8 mouse cellular contexts compared by ENCODE assay signal in genomic region chr12:83764044-83764365, GRCm38 (mm10). TPM values are rescaled to one million over a fixed set of nuclear protein-coding genes. Genes with fewer than 3 reads are reported as not detected.
DNase-seq lines count a peak whose midpoint lies in the region; ATAC-seq and TF ChIP-seq lines count a peak whose summit lies in the region.

No protein-coding gene starts in this region.

- H3K36me3 ChIP-seq in embryonic facial prominence, embryonic 11.5 days (replicated peaks; ENCODE audit: control insufficient read depth, insufficient read depth, low read depth, low read length), result no peaks in the 10 kb centered on the region
- H3K36me3 ChIP-seq in kidney, adult 2 months (ENCODE audit: control insufficient read depth, insufficient read depth, low read length), result no peaks in the 10 kb centered on the region
- no peaks in the 10 kb centered on the region for H3K36me3 ChIP-seq in midbrain, embryonic 15.5 days (replicated peaks)

- H3K27ac ChIP-seq in layer of hippocampus, adult 2 months, result no peak overlapping the region
- H3K27ac ChIP-seq in embryonic facial prominence, embryonic 11.5 days (replicated peaks; ENCODE audit: low read depth, low read length), result no peak overlapping the region
- H3K27ac ChIP-seq in kidney, adult 2 months (ENCODE audit: insufficient read depth, low read depth, low read length), result no peak overlapping the region
- H3K27ac ChIP-seq in midbrain, embryonic 15.5 days, result no peak overlapping the region

- no peaks in the 10 kb centered on the region for H3K9me3 ChIP-seq in embryonic facial prominence, embryonic 11.5 days (replicated peaks; ENCODE audit: control insufficient read depth, low read length)
- H3K9me3 ChIP-seq in midbrain, embryonic 15.5 days, result no peaks in the 10 kb centered on the region

- peaks cover 6% of the 10 kb centered on the region for H3K4me1 ChIP-seq in embryonic facial prominence, embryonic 11.5 days (ENCODE audit: control insufficient read depth, insufficient read depth, low read length)
- H3K4me1 ChIP-seq in kidney, adult 2 months (ENCODE audit: control insufficient read depth, insufficient read depth, low read length), result peaks cover 18% of the 10 kb centered on the region
- peaks cover 12% of the 10 kb centered on the region for H3K4me1 ChIP-seq in midbrain, embryonic 15.5 days

- no peak for TF ChIP-seq POLR2A in kidney, adult 2 months (IDR thresholded peaks at IDR 0.05; ENCODE audit: low read depth, low read length)

- peak overlapping the region; percentile 26; the same call in 1 of the 2 replicates for H3K9ac ChIP-seq in embryonic facial prominence, embryonic 11.5 days (replicated peaks; ENCODE audit: low read length)
- peak overlapping the region; percentile 29; the same call in 1 of the 2 replicates for H3K9ac ChIP-seq in midbrain, embryonic 15.5 days

- no peak for TF ChIP-seq CTCF in layer of hippocampus, adult 2 months (conservative IDR thresholded peaks at IDR 0.05)
- no peak for TF ChIP-seq CTCF in kidney, adult 2 months (conservative IDR thresholded peaks at IDR 0.05; ENCODE audit: insufficient read depth, insufficient read length, low read depth, low read length)

- DNase-seq in layer of hippocampus, adult 2 months (ENCODE audit: low spot score in 2 of 2), result no peak
- no peak for DNase-seq in layer of hippocampus, adult 18-20 months (ENCODE audit: low spot score in 2 of 2)
- no peak for DNase-seq in embryonic facial prominence, embryonic 11.5 days (ENCODE audit: low spot score)
- DNase-seq in kidney, adult 2 months, result peak; percentile 63
- DNase-seq in adrenal gland, postnatal 4 days (ENCODE audit: low spot score in 2 of 2), result no peak
- no peak for DNase-seq in gastrocnemius, postnatal 10 days

- no peak for ATAC-seq in embryonic facial prominence, embryonic 11.5 days (replicated peaks; ENCODE audit: insufficient number of reproducible peaks, low FRiP score, low TSS enrichment, low read depth)
- ATAC-seq in midbrain, embryonic 15.5 days (replicated peaks), result no peak; the same call in 1 of the 2 replicates
- no peak for ATAC-seq in CD4-positive, CD25-positive, alpha-beta regulatory T cell, adult 4 months

- H3K4me3 ChIP-seq in layer of hippocampus, adult 2 months, result peak overlapping the region; percentile 50; the same call in 1 of the 2 replicates
- H3K4me3 ChIP-seq in embryonic facial prominence, embryonic 11.5 days (ENCODE audit: low read depth, low read length), result peak overlapping the region; percentile 11
- H3K4me3 ChIP-seq in kidney, adult 2 months (ENCODE audit: insufficient read depth, low read depth, low read length), result no peak overlapping the region
- H3K4me3 ChIP-seq in midbrain, embryonic 15.5 days, result peak overlapping the region; percentile 30

- H3K4me2 ChIP-seq in embryonic facial prominence, embryonic 11.5 days (ENCODE audit: low read depth, low read length), result peak overlapping the region; percentile 49
- peak overlapping the region; percentile 64 for H3K4me2 ChIP-seq in midbrain, embryonic 15.5 days

- no peaks in the 10 kb centered on the region; the same call in 1 of the 2 replicates for H3K27me3 ChIP-seq in embryonic facial prominence, embryonic 11.5 days (ENCODE audit: control insufficient read depth, insufficient read depth, low read length)
- H3K27me3 ChIP-seq in kidney, adult 2 months (replicated peaks; ENCODE audit: control insufficient read depth, insufficient read depth, low read length), result no peaks in the 10 kb centered on the region
- no peaks in the 10 kb centered on the region for H3K27me3 ChIP-seq in midbrain, embryonic 15.5 days (replicated peaks)

- 4% methylated on average over 14 of the region's 14 CpGs for WGBS in embryonic facial prominence, embryonic 11.5 days
- WGBS in kidney, adult 2 months, result 19% methylated on average over 14 of the region's 14 CpGs
- WGBS in midbrain, embryonic 15.5 days, result 16% methylated on average over 14 of the region's 14 CpGs

RNA-seq across cellular contexts. Expression of gene Papln, which starts 0.6 kb away (rescaled TPM):
- total RNA-seq in layer of hippocampus, adult 2 months (2021), result 1 to 10 TPM; 2.4 to 4.0 TPM
- total RNA-seq in layer of hippocampus, adult 18-20 months (2021), result 1 to 10 TPM; 2.4 to 3.7 TPM
- polyA plus RNA-seq in embryonic facial prominence, embryonic 11.5 days (2014; fragmentation: Nextera tagmentation; extraction: Ambion mirVana), result 0.06 TPM in 1 of 2 replicates, not detected in the other
- 2.4 and 3.0 TPM in 2 replicates for polyA plus RNA-seq in kidney, adult 2 months (2012; rRNA removed)
- polyA plus RNA-seq in midbrain, embryonic 15.5 days (2015; fragmentation: Nextera tagmentation; extraction: Ambion mirVana), result 0.22 and 0.28 TPM in 2 replicates
- 1 to 10 TPM; 2.8 to 6.0 TPM for total RNA-seq in adrenal gland, postnatal 4 days (2021)
- not detected for polyA plus RNA-seq in CD4-positive, CD25-positive, alpha-beta regulatory T cell, adult 4 months (2017; shearing (Covaris generic))
- 1 to 10 TPM; 5.9 to 6.6 TPM for total RNA-seq in gastrocnemius, postnatal 10 days (2021)
